Mouse (Mus musculus): Measurements from ENCODE around the gene Ift88. TPM values are rescaled to one million over a fixed set of nuclear protein-coding genes. Genes with fewer than 3 reads are reported as not detected.

Ift88 gene
- total RNA-seq, 4 experiments from 2014 or later, result 3.1 to 5.1 (median 4.2) TPM

Other genes starting within 250 kb of the Ift88 start
- 1 to 10 TPM; 5.1 to 6.3 (median 5.9) TPM for gene Cryl1, start 25.5 kb upstream of the Ift88 start, total RNA-seq (2022)
- 1 to 10 TPM in 2 of 4 experiments, under 1 TPM in 2; 0.77 to 1.6 (median 1.1) TPM for gene Il17d, start 100.7 kb downstream of the Ift88 start, total RNA-seq (2022)
- gene Eef1akmt1, start 147.6 kb downstream of the Ift88 start, total RNA-seq (2022), result 10 to 100 TPM; 43.7 to 52.2 (median 47.1) TPM
- gene Xpo4, start 241.4 kb downstream of the Ift88 start, total RNA-seq (2022), result 10 to 100 TPM; 10.0 to 11.7 (median 10.7) TPM